Mouse (Mus musculus) megakaryocyte, embryonic 14.5 days (primary cell): ENCODE measurements at regions not wholly inside any gene's neighbourhood (a gene's known extent, or its start where the extent isn't known, plus 50 kb on each side); places are given as distances from the start of the nearest gene placed in this dataset.

Experiments
- FLI1 ChIP-seq: IDR thresholded peaks from 2 replicates; pipeline ENCODE4 v1.6.1; 2012; ENCODE audit warnings: low read length, inconsistent platforms, mixed read lengths
- GATA1 ChIP-seq: IDR thresholded peaks from 3 replicates; pipeline ENCODE4 v1.6.1; 2012; ENCODE audit warnings: mixed read lengths, low read length, inconsistent platforms, borderline replicate concordance

- TF ChIP-seq GATA1 (peak; percentile 67; the same call in 1 of the 3 replicates), FLI1 (no peak)
Measured at GRCm38 (mm10) chr5:29870537-29870936, 134.8 kb upstream of the Gm5129 start.
